Mouse (Mus musculus) Patski (cell line): ENCODE measurements around the gene Glo1. TPM values are rescaled to one million over a fixed set of nuclear protein-coding genes. Genes with fewer than 3 reads are reported as not detected.
"Not testable (repeated sequence)": the region's sequence is repeated elsewhere in the genome, so short reads cannot be mapped to it uniquely, and the experiment has no call there.

ENCODE experiments used
- ATAC-seq: fragments of 100-300 bp; one replicate; pipeline ENCODE4 v1.8.0; 2021
- CTCF ChIA-PET: fragments of 350-600 bp; sonication (Branson Sonifier 250); formaldehyde crosslinking; loops from one replicate; lab custom pipeline; 2022; ENCODE audit warnings: inconsistent platforms; lab: Charles Lee
- POLR2A ChIA-PET: fragments of 350-600 bp; sonication (Branson Sonifier 250); formaldehyde crosslinking; loops from one replicate; lab custom pipeline; 2022; ENCODE audit warnings: antibody characterized with exemption, inconsistent platforms; lab: Charles Lee
- DNase-seq: peaks from one replicate; pipeline ENCODE4 v3.0.0-alpha.2; 2011; ENCODE audit warnings: low read depth, low spot score
- H3K27me3 ChIP-seq: fragments of 371-371 bp; one replicate; pipeline ENCODE4 v1.5.1; 2021
- CTCF ChIP-seq: fragments of 100-300 bp; IDR thresholded peaks from one replicate; pipeline ENCODE4 v1.5.1; 2021
- in situ Hi-C: fragments of 300-500 bp; cut with MboI; formaldehyde crosslinking; loops from 3 replicates; pipeline ENCODE4 v1.11.1; 2018; ENCODE audit warnings: low pct_unique_long_range_greater_than_20kb, mixed read lengths
- polyA plus RNA-seq: library from polyadenylated mRNA; unstranded; gene quantifications from one replicate; pipeline ENCODE4 v1.2.3, GENCODE M21; 2021

Glo1 gene
- polyA plus RNA-seq: 208 TPM

DNA sequence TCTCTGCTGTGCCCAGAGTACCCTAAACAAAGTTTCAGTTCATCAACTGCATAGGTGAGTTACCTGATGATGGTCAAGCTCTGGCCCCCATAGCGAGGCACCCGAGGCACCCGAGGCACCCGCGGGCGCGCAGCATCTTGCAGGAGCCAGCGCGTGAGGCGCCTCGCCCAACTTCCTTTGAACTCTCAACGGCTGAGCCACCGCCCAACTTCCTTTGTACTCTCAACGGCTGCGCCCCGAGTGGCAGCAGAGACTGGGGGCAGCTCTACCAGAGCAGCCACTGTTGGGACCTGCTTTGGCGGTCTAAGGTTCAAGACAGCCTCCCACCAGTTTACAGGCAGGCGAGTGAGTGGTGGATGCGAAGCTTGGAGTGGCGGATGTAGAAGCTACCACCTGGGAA, at the start of gene Glo1:
TSS of gene Glo1 (minus strand) at position 153 of the 400 bp plus-strand sequence.
- DNase-seq, in situ Hi-C loops, CTCF ChIA-PET, H3K27me3 ChIP-seq, POLR2A ChIA-PET, ATAC-seq: not testable (repeated sequence)

DNA sequence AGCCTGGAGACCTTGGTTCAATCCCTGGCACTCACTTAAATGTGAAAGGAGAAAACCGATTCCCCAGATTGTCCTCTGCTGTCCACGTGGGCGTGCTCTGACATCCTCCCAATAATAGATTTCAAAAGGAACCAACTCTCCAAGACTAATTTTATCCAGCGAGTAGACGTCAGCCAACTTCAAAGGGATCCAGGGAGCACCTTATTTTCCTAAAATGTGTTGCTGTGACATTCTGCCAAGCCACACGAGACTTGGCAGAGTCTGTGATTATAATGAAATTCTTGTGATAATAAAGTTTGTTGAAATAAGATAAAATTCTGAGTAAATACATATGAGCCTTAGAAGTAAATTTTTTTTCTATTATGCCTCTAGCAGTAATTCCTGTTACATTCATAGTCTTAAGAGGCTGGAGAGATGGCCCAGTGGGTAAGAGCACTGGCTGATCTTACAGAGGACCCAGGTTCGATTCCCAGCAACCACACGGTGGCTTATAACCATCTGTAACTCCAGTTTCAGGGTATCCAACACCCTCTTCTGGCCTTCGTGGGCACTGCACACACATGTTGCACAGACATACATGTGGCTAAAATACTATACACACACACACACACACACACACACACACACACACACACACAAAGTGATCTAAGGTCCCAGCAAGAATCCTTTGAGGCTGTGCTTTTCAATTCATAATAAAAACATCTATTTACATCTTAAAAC, 48.5 kb upstream of the Glo1 start:
- H3K27me3 ChIP-seq: peaks cover 16% of the 10 kb centered on the region
- TF ChIP-seq CTCF: no peak
- ChIA-PET CTCF (no interaction called here), POLR2A (no interaction called here)
- in situ Hi-C loops: no loop called here
- DNase-seq (no peak), ATAC-seq (no peak)

DNA sequence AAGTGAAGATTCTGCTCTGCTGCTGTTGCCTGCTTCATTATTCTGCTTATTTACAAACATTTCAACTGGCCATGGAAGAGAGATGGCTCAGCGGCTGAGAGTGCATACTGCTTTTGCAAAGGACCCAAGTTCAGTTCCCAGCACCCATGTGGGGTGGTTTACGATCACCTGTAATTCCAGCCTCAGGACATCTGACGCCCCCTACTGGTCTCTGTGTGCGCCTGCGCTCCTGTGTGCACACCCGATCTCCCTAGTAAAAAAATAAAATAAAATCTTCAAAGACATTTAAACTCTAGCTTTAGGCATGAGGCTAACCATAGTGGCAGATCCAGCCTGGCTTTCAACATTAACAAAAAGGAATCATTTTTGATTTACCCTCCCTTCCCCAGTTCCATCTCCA, 46.4 kb upstream of the Glo1 start:
- in situ Hi-C loops: no loop called here
- POLR2A ChIA-PET: interaction anchor here (0.7 kb wide), 1 partner anchor 1147 kb away, joined by 3 read pairs; no protein-coding TSS in a partner anchor
- TF ChIP-seq CTCF: peak; percentile 29
- peaks cover 16% of the 10 kb centered on the region for H3K27me3 ChIP-seq
- DNase-seq (no peak), ATAC-seq (no peak)
- CTCF ChIA-PET: no interaction called here

DNA sequence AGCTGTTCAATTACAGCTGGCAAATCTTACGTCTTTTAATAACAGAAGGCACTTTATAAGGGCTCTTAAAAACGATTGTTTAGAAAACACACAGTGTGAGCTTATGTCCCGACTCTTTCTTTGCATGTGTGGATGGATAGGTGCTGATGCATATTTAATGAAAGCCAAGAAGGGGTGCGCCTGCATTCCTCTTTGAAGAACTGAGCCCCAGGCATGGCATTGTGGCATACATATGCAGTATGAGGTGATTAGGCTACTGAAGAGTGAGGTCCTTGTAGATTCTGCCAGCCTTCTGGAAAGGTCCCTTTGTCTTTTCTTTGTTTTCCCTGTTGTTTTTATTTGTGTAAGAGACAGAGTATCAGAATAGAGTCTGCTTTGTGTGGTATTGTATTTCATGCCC, 45.9 kb upstream of the Glo1 start:
- DNase-seq (no peak), ATAC-seq (no peak)
- in situ Hi-C loops: no loop called here
- CTCF ChIA-PET: interaction anchor here (1.4 kb wide), 1 partner anchor 9 kb away, joined by 5 read pairs; no protein-coding TSS in a partner anchor
- H3K27me3 ChIP-seq: peaks cover 16% of the 10 kb centered on the region
- no peak for TF ChIP-seq CTCF
- POLR2A ChIA-PET: interaction anchor here (0.5 kb wide), 1 partner anchor 10 kb away, joined by 5 read pairs; no protein-coding TSS in a partner anchor

DNA sequence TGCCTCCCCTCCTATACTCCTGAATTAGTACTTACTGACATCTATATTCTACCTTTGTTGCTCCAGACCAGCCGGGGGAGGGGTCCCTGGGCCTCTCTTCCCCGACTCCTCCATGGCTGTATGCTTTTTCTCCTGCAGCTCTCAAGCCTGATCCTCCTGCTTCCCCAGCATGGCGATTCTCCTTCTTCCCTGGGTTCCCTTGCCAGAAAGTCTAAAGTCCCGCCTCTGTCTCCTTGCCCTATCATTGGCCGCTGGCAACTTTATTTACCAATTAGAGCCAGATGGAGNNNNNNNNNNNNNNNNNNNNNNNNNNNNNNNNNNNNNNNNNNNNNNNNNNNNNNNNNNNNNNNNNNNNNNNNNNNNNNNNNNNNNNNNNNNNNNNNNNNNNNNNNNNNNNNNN, 38.2 kb upstream of the Glo1 start:
- POLR2A ChIA-PET: no interaction called here
- CTCF ChIA-PET: interaction anchor here (1.1 to 1.4 kb wide), 2 partner anchors 9 to 15 kb away, joined by 3 read pairs; no protein-coding TSS in a partner anchor
- no peak for ATAC-seq

DNA sequence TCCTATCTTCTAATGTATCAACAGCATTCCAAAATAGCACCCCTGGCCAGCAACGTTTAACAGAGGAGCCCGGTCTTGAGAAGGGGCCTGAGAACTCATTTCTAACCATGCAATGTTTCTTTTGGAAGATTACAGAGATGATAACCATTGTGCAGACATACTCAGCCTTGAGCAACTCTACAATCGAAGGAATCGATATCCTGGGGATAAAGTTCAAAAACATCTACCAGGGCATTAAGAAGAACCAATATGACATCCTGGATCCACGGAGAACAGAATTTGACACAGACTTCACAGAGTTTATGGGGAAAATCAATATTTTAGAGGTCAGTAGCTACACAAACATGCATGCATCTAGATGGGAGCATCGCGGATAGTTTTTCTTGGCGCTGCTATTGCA, 36.5 kb upstream of the Glo1 start:
- POLR2A ChIA-PET: no interaction called here
- CTCF ChIA-PET: no interaction called here
- ATAC-seq (no peak), DNase-seq (no peak)
- no peak for TF ChIP-seq CTCF
- H3K27me3 ChIP-seq: peaks cover 12% of the 10 kb centered on the region
- in situ Hi-C loops: no loop called here

More for the DNA sequence above, 38.2 kb upstream of the Glo1 start:
- no peak for TF ChIP-seq CTCF
- DNase-seq: no peak
- H3K27me3 ChIP-seq: peaks cover 12% of the 10 kb centered on the region
- in situ Hi-C loops: no loop called here

DNA sequence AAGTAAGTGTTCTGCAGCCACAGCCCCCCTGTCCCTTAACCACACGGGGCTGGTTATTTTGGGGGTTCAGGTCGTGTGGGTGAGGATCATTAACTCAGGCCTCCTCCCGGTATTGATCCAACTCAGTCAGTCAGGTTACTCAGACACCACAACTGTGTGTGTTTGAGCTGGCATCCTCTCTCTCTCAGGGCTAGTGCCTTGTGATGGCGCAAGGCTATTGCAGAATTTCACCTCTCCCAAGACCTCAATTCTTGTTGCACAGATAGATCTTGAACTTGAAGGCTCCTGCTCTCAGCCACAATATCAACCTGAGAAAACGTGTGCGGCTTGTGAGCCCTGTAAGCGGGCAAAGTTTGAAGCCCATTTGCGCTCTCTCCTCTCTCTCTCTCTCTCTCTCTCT, 35.5 kb upstream of the Glo1 start:
- H3K27me3 ChIP-seq: peaks cover 12% of the 10 kb centered on the region
- no peak for TF ChIP-seq CTCF
- CTCF ChIA-PET: no interaction called here
- POLR2A ChIA-PET: no interaction called here
- DNase-seq (no peak), ATAC-seq (no peak)
- in situ Hi-C loops: no loop called here

DNA sequence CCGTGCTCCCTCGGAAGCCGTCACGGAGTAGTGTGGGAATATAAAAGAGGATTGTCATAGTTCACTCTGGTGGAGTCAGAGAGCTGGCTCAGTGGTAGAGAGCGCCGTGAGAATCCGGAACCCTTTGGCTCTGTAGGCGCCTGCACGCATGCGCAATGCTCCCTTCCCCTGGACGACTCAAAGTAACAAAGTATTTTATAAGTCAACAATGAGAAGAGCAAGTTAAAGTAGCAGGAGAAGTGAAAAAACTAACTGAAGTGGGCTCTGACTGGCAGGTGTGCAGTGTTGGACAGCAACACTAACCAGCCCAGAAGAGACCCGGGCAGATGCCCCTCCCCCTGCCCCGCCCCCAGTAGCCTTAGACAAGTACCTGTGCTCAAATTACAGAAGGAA, 31.5 kb upstream of the Glo1 start:
- ATAC-seq: no peak
- ChIA-PET CTCF (no interaction called here), POLR2A (no interaction called here)
- in situ Hi-C loops: no loop called here
- DNase-seq: no peak
- peaks cover 18% of the 10 kb centered on the region for H3K27me3 ChIP-seq
- no peak for TF ChIP-seq CTCF

DNA sequence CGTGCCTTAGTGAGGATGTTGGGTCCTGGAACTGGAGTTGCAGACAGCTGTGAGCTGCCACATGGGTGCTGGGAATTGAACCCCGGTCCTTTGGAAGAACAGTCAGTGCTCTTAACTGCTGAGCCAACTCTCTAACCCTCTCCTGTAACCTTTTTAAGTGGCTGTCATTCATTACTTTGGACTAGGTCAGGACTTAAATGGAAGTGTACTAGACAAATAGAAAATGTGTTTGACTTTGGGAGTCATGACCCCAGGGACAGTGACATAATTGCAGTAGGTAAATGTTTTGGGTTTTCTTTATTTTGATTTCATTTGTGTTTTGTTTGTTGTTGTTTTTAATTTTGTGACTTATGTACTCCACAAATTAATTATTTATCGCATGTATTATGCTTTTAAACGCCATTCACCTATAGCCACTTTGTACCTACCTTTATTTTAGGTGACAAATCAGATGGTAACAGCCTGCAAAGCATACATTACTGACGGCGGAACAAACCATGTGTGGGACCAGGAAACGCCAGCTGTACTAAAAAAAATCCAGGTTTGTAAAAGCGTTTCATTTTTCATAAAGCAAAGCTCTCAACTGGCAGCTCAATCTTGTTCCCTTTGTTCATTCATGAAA, 31.0 kb upstream of the Glo1 start:
- in situ Hi-C loops: no loop called here
- H3K27me3 ChIP-seq: peaks cover 15% of the 10 kb centered on the region
- ChIA-PET CTCF (no interaction called here), POLR2A (no interaction called here)
- DNase-seq (no peak), ATAC-seq (no peak)
- no peak for TF ChIP-seq CTCF

DNA sequence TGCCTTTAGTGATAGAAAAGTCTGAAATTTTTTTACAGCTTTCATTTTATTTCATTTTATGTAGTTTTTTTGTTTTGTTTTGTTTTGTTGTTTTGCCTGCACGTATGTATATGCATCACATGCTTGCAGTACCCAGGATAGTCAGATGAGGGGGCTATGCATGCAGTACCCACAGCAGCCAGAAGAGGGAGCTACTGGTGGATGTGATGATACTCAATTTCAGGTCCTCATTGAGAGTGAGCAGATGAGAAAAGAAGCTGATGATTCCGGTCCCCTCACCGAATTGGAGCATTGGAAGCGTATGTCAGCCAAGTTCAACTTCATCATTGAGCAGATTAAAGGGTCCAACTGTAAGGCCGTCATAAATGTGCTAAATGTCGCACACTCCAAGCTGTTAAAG, 26.3 kb upstream of the Glo1 start:
- CTCF ChIA-PET: interaction anchor here (1.0 kb wide), 1 partner anchor 28 kb away, joined by 3 read pairs; no protein-coding TSS in a partner anchor
- H3K27me3 ChIP-seq: peaks cover 13% of the 10 kb centered on the region
- POLR2A ChIA-PET: no interaction called here
- in situ Hi-C loops: no loop called here
- no peak for DNase-seq
- no peak for ATAC-seq
- peak; percentile 75 for TF ChIP-seq CTCF

DNA sequence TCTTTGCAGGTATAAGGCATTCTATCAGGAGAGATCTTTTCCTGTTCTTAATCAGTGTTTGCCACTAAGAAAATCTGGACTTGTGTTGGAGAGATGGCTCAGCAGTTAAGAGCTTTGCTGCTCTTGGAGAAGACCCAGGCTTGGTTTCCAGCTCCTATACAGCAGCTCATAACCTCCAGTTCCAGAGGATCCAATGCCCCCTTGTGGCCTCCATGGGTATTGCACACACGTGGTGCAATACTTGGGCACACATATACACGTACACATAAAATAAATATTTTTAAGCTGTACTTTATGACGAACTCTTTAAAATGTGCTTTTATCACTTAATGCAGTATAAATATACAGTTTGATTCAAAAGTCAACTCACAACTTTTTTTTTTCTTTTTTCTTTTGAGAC, 22.1 kb upstream of the Glo1 start:
- peak; percentile 52 for TF ChIP-seq CTCF
- in situ Hi-C loops: no loop called here
- ChIA-PET POLR2A (no interaction called here), CTCF (interaction anchor here (0.9 to 1.2 kb wide), 2 partner anchors 33 to 47 kb away, joined by 3 read pairs; no protein-coding TSS in a partner anchor)
- ATAC-seq (no peak), DNase-seq (no peak)
- H3K27me3 ChIP-seq: peaks cover 6% of the 10 kb centered on the region
